Mouse (Mus musculus): ENCODE data around the gene Casq2.

Casq2 gene

GRCm38 (mm10) chr3:102193488-102194290 lies 107.5 kb downstream of the Casq2 start:
- no peak for DNase-seq (ENCODE audit: low spot score)

GRCm38 (mm10) chr3:102194291-102195051 lies 108.3 kb downstream of the Casq2 start:
- DNase-seq (ENCODE audit: low spot score) = no peak

- no peak for DNase-seq (ENCODE audit: low spot score)
Observed at GRCm38 (mm10) chr3:102195762-102196161, 109.5 kb downstream of the Casq2 start.

Measured in left cerebral cortex, adult 11 months (tissue).